Mouse (Mus musculus): ENCODE measurements at regions not wholly inside any gene's neighbourhood (a gene's known extent, or its start where the extent isn't known, plus 50 kb on each side); places are given as distances from the start of the nearest gene placed in this dataset.

GRCm38 (mm10) chr3:103464181-103464580 is 110.8 kb upstream of the Syt6 start:
- no peak for DNase-seq (ENCODE audit: low spot score in 2 of 2)

- no peak for DNase-seq (ENCODE audit: low spot score in 2 of 2)
These were observed 110.3 kb upstream of the Syt6 start for GRCm38 (mm10) chr3:103464729-103465128.

GRCm38 (mm10) chr3:103465132-103465690 is 109.8 kb upstream of the Syt6 start:
- no peak for DNase-seq (ENCODE audit: low spot score in 2 of 2)

GRCm38 (mm10) chr3:103465948-103466347 is 109.1 kb upstream of the Syt6 start:
- no peak for DNase-seq (ENCODE audit: low spot score in 2 of 2)

GRCm38 (mm10) chr3:103470586-103471400 is 104.2 kb upstream of the Syt6 start:
- no peak for DNase-seq (ENCODE audit: low spot score in 2 of 2)

GRCm38 (mm10) chr3:103472598-103472997 is 102.4 kb upstream of the Syt6 start:
- DNase-seq (ENCODE audit: low spot score in 2 of 2) = no peak

GRCm38 (mm10) chr3:103473336-103473735 is 101.7 kb upstream of the Syt6 start:
- DNase-seq (ENCODE audit: low spot score in 2 of 2) = no peak

GRCm38 (mm10) chr3:103479845-103480543 is 95.0 kb upstream of the Syt6 start:
- no peak for DNase-seq (ENCODE audit: low spot score in 2 of 2)

- DNase-seq (ENCODE audit: low spot score in 2 of 2) = no peak
These were observed 94.4 kb upstream of the Syt6 start for GRCm38 (mm10) chr3:103480676-103481075.

GRCm38 (mm10) chr3:103483316-103483715 is 91.7 kb upstream of the Syt6 start:
- DNase-seq (ENCODE audit: low spot score in 2 of 2) = no peak

GRCm38 (mm10) chr3:103483762-103484161 is 91.3 kb upstream of the Syt6 start:
- no peak for DNase-seq (ENCODE audit: low spot score in 2 of 2)

- DNase-seq (ENCODE audit: low spot score in 2 of 2) = no peak
These were observed 85.2 kb upstream of the Syt6 start for GRCm38 (mm10) chr3:103489786-103490185.

- DNase-seq (ENCODE audit: low spot score in 2 of 2) = no peak
These were observed 84.1 kb upstream of the Syt6 start for GRCm38 (mm10) chr3:103490966-103491365.

GRCm38 (mm10) chr3:103492211-103492610 is 82.8 kb upstream of the Syt6 start:
- no peak for DNase-seq (ENCODE audit: low spot score in 2 of 2)

GRCm38 (mm10) chr3:103493623-103494022 is 81.4 kb upstream of the Syt6 start:
- no peak for DNase-seq (ENCODE audit: low spot score in 2 of 2)

GRCm38 (mm10) chr3:103494043-103494442 is 81.0 kb upstream of the Syt6 start:
- no peak for DNase-seq (ENCODE audit: low spot score in 2 of 2)

GRCm38 (mm10) chr3:103496083-103496482 is 78.9 kb upstream of the Syt6 start:
- DNase-seq (ENCODE audit: low spot score in 2 of 2) = peak in 1 of 2 experiments; percentile 18

- no peak for DNase-seq (ENCODE audit: low spot score in 2 of 2)
These were observed 78.3 kb upstream of the Syt6 start for GRCm38 (mm10) chr3:103496683-103497082.

GRCm38 (mm10) chr3:103497696-103498095 is 77.3 kb upstream of the Syt6 start:
- DNase-seq (ENCODE audit: low spot score in 2 of 2) = no peak

- DNase-seq (ENCODE audit: low spot score in 2 of 2) = no peak
These were observed 76.6 kb upstream of the Syt6 start for GRCm38 (mm10) chr3:103498458-103498857.

- no peak for DNase-seq (ENCODE audit: low spot score in 2 of 2)
These were observed 75.2 kb upstream of the Syt6 start for GRCm38 (mm10) chr3:103499801-103500200.

- DNase-seq (ENCODE audit: low spot score in 2 of 2) = no peak
These were observed 74.7 kb upstream of the Syt6 start for GRCm38 (mm10) chr3:103500366-103500765.

GRCm38 (mm10) chr3:103504160-103504559 is 70.9 kb upstream of the Syt6 start:
- DNase-seq (ENCODE audit: low spot score in 2 of 2) = no peak

All from frontal cortex, postnatal 36 days (tissue).